Mouse (Mus musculus): Measurements from ENCODE around the gene Tmem110. TPM values are rescaled to one million over a fixed set of nuclear protein-coding genes. Genes with fewer than 3 reads are reported as not detected.

Gene Tmem110
- polyA plus RNA-seq, 1 experiment from 2014 or later, result 19.6 TPM

- H3K9ac ChIP-seq, result no peak overlapping the region
- H3K27ac ChIP-seq (replicated peaks), result no peak overlapping the region
- H3K4me1 ChIP-seq (replicated peaks), result no peaks in the 10 kb centered on the region
- no peaks in the 10 kb centered on the region for H3K9me3 ChIP-seq
- H3K27me3 ChIP-seq, result no peaks in the 10 kb centered on the region
- ATAC-seq (ENCODE audit: low read depth), result no peak
- no peak overlapping the region for H3K4me2 ChIP-seq
- 85% methylated on average over 8 of the region's 8 CpGs for WGBS
- H3K4me3 ChIP-seq, result no peak overlapping the region
- no peaks in the 10 kb centered on the region for H3K36me3 ChIP-seq
Measured at GRCm38 (mm10) chr14:30912641-30913040, 87.3 kb downstream of the Tmem110 start.

- Histone ChIP-seq H3K27ac (replicated peaks) (no peak overlapping the region), H3K27me3 (no peaks in the 10 kb centered on the region), H3K4me1 (replicated peaks) (no peaks in the 10 kb centered on the region), H3K9ac (no peak overlapping the region), H3K4me2 (no peak overlapping the region), H3K4me3 (no peak overlapping the region), H3K36me3 (no peaks in the 10 kb centered on the region), H3K9me3 (no peaks in the 10 kb centered on the region)
- 86% methylated on average over 5 of the region's 5 CpGs for WGBS
- ATAC-seq (ENCODE audit: low read depth), result no peak
Measured at GRCm38 (mm10) chr14:30913404-30913803, 88.0 kb downstream of the Tmem110 start.

- H3K4me1 ChIP-seq (replicated peaks), result no peaks in the 10 kb centered on the region
- no peak overlapping the region for H3K27ac ChIP-seq (replicated peaks)
- H3K9me3 ChIP-seq, result no peaks in the 10 kb centered on the region
- no peak overlapping the region for H3K9ac ChIP-seq
- H3K4me3 ChIP-seq, result no peak overlapping the region
- H3K4me2 ChIP-seq, result no peak overlapping the region
- 95% methylated on average over 1 of the region's 1 CpGs for WGBS
- no peak for ATAC-seq (ENCODE audit: low read depth)
- H3K36me3 ChIP-seq, result no peaks in the 10 kb centered on the region
- no peaks in the 10 kb centered on the region for H3K27me3 ChIP-seq
Measured at GRCm38 (mm10) chr14:30916516-30916915, 91.1 kb downstream of the Tmem110 start.

- ATAC-seq (ENCODE audit: low read depth), result no peak
- H3K4me1 ChIP-seq (replicated peaks), result peaks cover 4% of the 10 kb centered on the region; the same call in 1 of the 2 replicates
- no peak overlapping the region for H3K4me2 ChIP-seq
Measured at GRCm38 (mm10) chr14:30922053-30922670, 96.8 kb downstream of the Tmem110 start.

GRCm38 (mm10) chr14:30923375-30924105, 98.2 kb downstream of the Tmem110 start, which contains the start of gene Itih3:
Gene Itih3 (minus strand): TSS chr14:30923760.
- 72% methylated on average over 6 of the region's 6 CpGs for WGBS
- Histone ChIP-seq H3K4me2 (no peak within 1 kb of the TSS), H3K27me3 (no peaks in the 10 kb centered on the region), H3K36me3 (no peaks in the 10 kb centered on the region), H3K4me1 (replicated peaks) (peaks cover 4% of the 10 kb centered on the region; the same call in 1 of the 2 replicates), H3K4me3 (no peak within 1 kb of the TSS), H3K9me3 (no peaks in the 10 kb centered on the region), H3K27ac (replicated peaks) (no peak within 1 kb of the TSS), H3K9ac (no peak within 1 kb of the TSS)
- ATAC-seq (ENCODE audit: low read depth), result no peak

More at GRCm38 (mm10) chr14:30922053-30922670, 96.8 kb downstream of the Tmem110 start:
- Histone ChIP-seq H3K27me3 (no peaks in the 10 kb centered on the region), H3K4me3 (no peak overlapping the region), H3K9me3 (no peaks in the 10 kb centered on the region), H3K9ac (no peak overlapping the region), H3K27ac (replicated peaks) (no peak overlapping the region), H3K36me3 (no peaks in the 10 kb centered on the region)
- 57% methylated on average over 8 of the region's 8 CpGs for WGBS

GRCm38 (mm10) chr14:30925492-30925891, 100.1 kb downstream of the Tmem110 start:
- Histone ChIP-seq H3K27ac (replicated peaks) (no peak overlapping the region), H3K9ac (no peak overlapping the region), H3K27me3 (no peaks in the 10 kb centered on the region), H3K36me3 (no peaks in the 10 kb centered on the region), H3K9me3 (no peaks in the 10 kb centered on the region), H3K4me2 (no peak overlapping the region), H3K4me1 (replicated peaks) (peaks cover 4% of the 10 kb centered on the region; the same call in 1 of the 2 replicates), H3K4me3 (no peak overlapping the region)
- no peak for ATAC-seq (ENCODE audit: low read depth)
- 90% methylated on average over 3 of the region's 3 CpGs for WGBS

Other genes with a start within 250 kb of the Tmem110 start
- gene Prkcd, start 199.4 kb upstream of the Tmem110 start, polyA plus RNA-seq (2015; fragmentation: Nextera tagmentation; extraction: Ambion mirVana), result 55.1 and 63.4 TPM in 2 replicates
- 9.6 and 9.9 TPM in 2 replicates for gene Rft1, start 171.2 kb upstream of the Tmem110 start, polyA plus RNA-seq (2015; fragmentation: Nextera tagmentation; extraction: Ambion mirVana)
- gene Sfmbt1, start 110.7 kb upstream of the Tmem110 start, polyA plus RNA-seq (2015; fragmentation: Nextera tagmentation; extraction: Ambion mirVana), result 14.7 and 15.6 TPM in 2 replicates
- 1.9 and 2.6 TPM in 2 replicates for gene Mustn1, start 53.6 kb downstream of the Tmem110 start, polyA plus RNA-seq (2015; fragmentation: Nextera tagmentation; extraction: Ambion mirVana)
- not detected in 2 replicates for gene Itih4, start 60.9 kb downstream of the Tmem110 start, polyA plus RNA-seq (2015; fragmentation: Nextera tagmentation; extraction: Ambion mirVana)
- 0.42 and 0.87 TPM in 2 replicates for gene Itih3, start 98.2 kb downstream of the Tmem110 start, polyA plus RNA-seq (2015; fragmentation: Nextera tagmentation; extraction: Ambion mirVana)
- 0.10 TPM in 1 of 2 replicates, not detected in the other for gene Itih1, start 117.7 kb downstream of the Tmem110 start, polyA plus RNA-seq (2015; fragmentation: Nextera tagmentation; extraction: Ambion mirVana)
- 13.5 and 16.4 TPM in 2 replicates for gene Nek4, start 125.8 kb downstream of the Tmem110 start, polyA plus RNA-seq (2015; fragmentation: Nextera tagmentation; extraction: Ambion mirVana)
- gene Glt8d1, start 175.8 kb downstream of the Tmem110 start, polyA plus RNA-seq (2015; fragmentation: Nextera tagmentation; extraction: Ambion mirVana), result 62.8 and 65.0 TPM in 2 replicates
- gene Spcs1, start 176.1 kb downstream of the Tmem110 start, polyA plus RNA-seq (2015; fragmentation: Nextera tagmentation; extraction: Ambion mirVana), result 360 and 392 TPM in 2 replicates
- gene Pbrm1, start 193.5 kb downstream of the Tmem110 start, polyA plus RNA-seq (2015; fragmentation: Nextera tagmentation; extraction: Ambion mirVana), result 142 and 149 TPM in 2 replicates
- gene Gnl3, start 193.6 kb downstream of the Tmem110 start, polyA plus RNA-seq (2015; fragmentation: Nextera tagmentation; extraction: Ambion mirVana), result 58.2 and 64.0 TPM in 2 replicates